Mouse (Mus musculus) CH12.LX (cell line): ENCODE data around the gene Bcas3. TPM values are rescaled to one million over a fixed set of nuclear protein-coding genes. Genes with fewer than 3 reads are reported as not detected.

Source experiments
- DNase-seq: peaks from one replicate; pipeline ENCODE4 v3.0.0-alpha.2; 2013; ENCODE audit errors: extremely low read depth
- H3K27ac ChIP-seq: 2 replicates; pipeline ENCODE4 v1.5.1; 2012; ENCODE audit warnings: low read depth, mild to moderate bottlenecking, control low read depth, moderate library complexity; ENCODE audit not compliant: insufficient read depth
- H3K27me3 ChIP-seq: replicated peaks from 2 replicates; pipeline ENCODE3; 2012; ENCODE audit warnings: inconsistent platforms
- H3K36me3 ChIP-seq, 2 experiments: replicated peaks in 1 of 2; 2 replicates each; pipeline versions ENCODE3 to v1.6.1; 2012; ENCODE audit warnings: inconsistent platforms in 1 of 2, low read length in 1 of 2, mild to moderate bottlenecking in 1 of 2, mixed read lengths in 1 of 2, moderate library complexity in 1 of 2; ENCODE audit not compliant: control insufficient read depth in 1 of 2, insufficient read depth in 1 of 2
- H3K4me1 ChIP-seq, 2 experiments: 2 replicates each; pipeline ENCODE4 v1.6.1; 2012; ENCODE audit warnings: inconsistent platforms in 1 of 2, moderate library complexity in 1 of 2; ENCODE audit not compliant: insufficient read depth in 2 of 2, control insufficient read depth in 1 of 2
- H3K4me2 ChIP-seq: 2 replicates; pipeline ENCODE4 v1.6.1; 2012; ENCODE audit warnings: low read depth, mild to moderate bottlenecking, control low read depth; ENCODE audit not compliant: poor library complexity, insufficient read depth, severe bottlenecking
- H3K4me3 ChIP-seq, 3 experiments: fragments of 150-350 bp in 1 of 3; sonication (generic) in 1 of 3; replicated peaks in 1 of 3; 2 replicates each; pipeline versions ENCODE3 to v1.5.1; 2011 to 2012; ENCODE audit warnings: low read depth in 2 of 3, low read length in 2 of 3, mild to moderate bottlenecking in 2 of 3, moderate library complexity in 2 of 3, control low read depth in 1 of 3, improper control_type of control experiment in 1 of 3, inconsistent platforms in 1 of 3, mixed read lengths in 1 of 3; ENCODE audit not compliant: poor library complexity in 1 of 3
- H3K79me2 ChIP-seq: replicated peaks from 2 replicates; pipeline ENCODE4 v1.6.1; 2012; ENCODE audit warnings: mild to moderate bottlenecking, moderate library complexity; ENCODE audit not compliant: control insufficient read depth, poor library complexity, insufficient read depth, severe bottlenecking; ENCODE audit errors: extremely low read depth
- H3K9ac ChIP-seq: 2 replicates; pipeline ENCODE4 v1.6.1; 2012; ENCODE audit warnings: low read depth, mild to moderate bottlenecking, control low read depth, moderate library complexity; ENCODE audit not compliant: insufficient read depth
- H3K9me3 ChIP-seq: replicated peaks from 2 replicates; pipeline ENCODE3; 2012; ENCODE audit warnings: low read length, inconsistent platforms, mixed read lengths
- BHLHE40 ChIP-seq: IDR thresholded peaks from 2 replicates; pipeline ENCODE4 v1.6.1; 2011; ENCODE audit warnings: mild to moderate bottlenecking, low read depth, low read length, improper control_type of control experiment
- CHD1 ChIP-seq: IDR thresholded peaks from 2 replicates; pipeline ENCODE4 v1.6.1; 2012; ENCODE audit warnings: low read depth, low read length, improper control_type of control experiment, inconsistent platforms
- CHD2 ChIP-seq: IDR thresholded peaks from 2 replicates; pipeline ENCODE4 v1.6.1; 2011; ENCODE audit warnings: low read length, improper control_type of control experiment
- CTCF ChIP-seq, 2 experiments: IDR thresholded peaks in 1 of 2; conservative IDR thresholded peaks in 1 of 2; 2 replicates each; pipeline ENCODE4 v1.5.1; 2011 to 2012; ENCODE audit warnings: low read depth in 2 of 2, low read length in 2 of 2, improper control_type of control experiment in 1 of 2, inconsistent platforms in 1 of 2, mild to moderate bottlenecking in 1 of 2, moderate library complexity in 1 of 2
- ELF1 ChIP-seq: IDR thresholded peaks from 2 replicates; pipeline ENCODE4 v1.6.1; 2014; ENCODE audit warnings: low read depth, mild to moderate bottlenecking, inconsistent platforms, low read length, improper control_type of control experiment
- GABPA ChIP-seq: IDR thresholded peaks from 2 replicates; pipeline ENCODE4 v1.6.1; 2012; ENCODE audit warnings: low read depth, low read length, improper control_type of control experiment, inconsistent platforms; ENCODE audit not compliant: insufficient replicate concordance
- IRF4 ChIP-seq: IDR thresholded peaks from 2 replicates; pipeline ENCODE4 v1.6.1; 2014; ENCODE audit warnings: low read depth, mild to moderate bottlenecking, inconsistent platforms, low read length, improper control_type of control experiment
- JUND ChIP-seq: conservative IDR thresholded peaks from 2 replicates; pipeline ENCODE4 v1.6.1; 2011; ENCODE audit warnings: low read depth, low read length, improper control_type of control experiment
- MAFK ChIP-seq: IDR thresholded peaks from 2 replicates; pipeline ENCODE4 v1.6.1; 2011; ENCODE audit warnings: low read length, improper control_type of control experiment; ENCODE audit not compliant: insufficient replicate concordance
- MAZ ChIP-seq: IDR thresholded peaks from 2 replicates; pipeline ENCODE4 v1.6.1; 2012; ENCODE audit warnings: low read depth, mild to moderate bottlenecking, inconsistent platforms, low read length, improper control_type of control experiment, moderate library complexity
- MYC ChIP-seq: IDR thresholded peaks from 2 replicates; pipeline ENCODE4 v1.6.1; 2011; ENCODE audit warnings: low read depth, mild to moderate bottlenecking, improper control_type of control experiment, low read length
- NELFE ChIP-seq: IDR thresholded peaks from 2 replicates; pipeline ENCODE4 v1.6.1; 2011; ENCODE audit warnings: low read depth, low read length, improper control_type of control experiment
- POLR2AphosphoS2 ChIP-seq: IDR thresholded peaks from 2 replicates; pipeline ENCODE4 v1.6.1; 2011; ENCODE audit warnings: low read depth, low read length, improper control_type of control experiment
- RCOR1 ChIP-seq: conservative IDR thresholded peaks from 2 replicates; pipeline ENCODE4 v1.6.1; 2012; ENCODE audit warnings: low read depth, mild to moderate bottlenecking, inconsistent platforms, low read length, improper control_type of control experiment
- TCF12 ChIP-seq: IDR thresholded peaks from 2 replicates; pipeline ENCODE4 v1.6.1; 2014; ENCODE audit warnings: low read depth, mild to moderate bottlenecking, inconsistent platforms, low read length, improper control_type of control experiment
- UBTF ChIP-seq: IDR thresholded peaks from 2 replicates; pipeline ENCODE4 v1.6.1; 2012; ENCODE audit warnings: low read depth, mild to moderate bottlenecking, inconsistent platforms, low read length, improper control_type of control experiment, moderate library complexity
- ZMIZ1 ChIP-seq: IDR thresholded peaks from 2 replicates; pipeline ENCODE4 v1.6.1; 2012; ENCODE audit warnings: low read depth, mild to moderate bottlenecking, inconsistent platforms, low read length, improper control_type of control experiment
- dilution Hi-C: fragments of 300-500 bp; cut with MboI; formaldehyde crosslinking; loops from 2 replicates; pipeline ENCODE4 v1.14.3; 2020; ENCODE audit warnings: low sequenced_read_pairs; ENCODE audit not compliant: extremely low pct_unique_long_range_greater_than_20kb, extremely low pct_ligation_motif_present
- in situ Hi-C: fragments of 300-500 bp; cut with MboI; formaldehyde crosslinking; loops from 3 replicates; pipeline ENCODE4 v1.14.3; 2019; ENCODE audit warnings: low sequenced_read_pairs, low pct_ligation_motif_present, low pct_unique_long_range_greater_than_20kb, mixed read lengths
- polyA plus RNA-seq: library from polyadenylated mRNA; unstranded; fragments of >175 nt; gene quantifications from 2 replicates; pipeline ENCODE4 v1.2.1, GENCODE M21; 2012; ENCODE audit warnings: low read depth; ENCODE audit not compliant: insufficient read length
- total RNA-seq, 2 experiments: library from RNA; depleted of rRNA; stranded (reverse); fragments of 300-350 nt in 1 of 2; fragments of >200 nt in 1 of 2; gene quantifications; 2 replicates each; pipeline ENCODE4 v1.2.3; 2012 to 2014

Gene Bcas3
- total and polyA plus RNA-seq, 3 experiments = 8.2 to 21.3 (median 9.7) TPM

- no peaks in the 10 kb centered on the region for H3K9me3 ChIP-seq
- in situ Hi-C loops = no loop called here
- DNase-seq = no peak
- TF ChIP-seq JUND = no peak
- no peak for TF ChIP-seq BHLHE40
- no peak for TF ChIP-seq ZMIZ1
- no peak for TF ChIP-seq MAFK
- TF ChIP-seq UBTF = no peak
- TF ChIP-seq MAZ = no peak
- no peak for TF ChIP-seq GABPA
- no peak for TF ChIP-seq NELFE
- TF ChIP-seq MYC = no peak
- TF ChIP-seq RCOR1 = no peak
- TF ChIP-seq CHD1 = no peak
- no peak for TF ChIP-seq CHD2
- H3K4me3 ChIP-seq = no peak overlapping the region
- no peak overlapping the region for H3K9ac ChIP-seq
- H3K27me3 ChIP-seq = no peaks in the 10 kb centered on the region
- H3K4me2 ChIP-seq = no peak overlapping the region
- H3K36me3 ChIP-seq = no peaks in the 10 kb centered on the region
- no peaks in the 10 kb centered on the region for H3K4me1 ChIP-seq
- dilution Hi-C loops = no loop called here
- no peaks in the 10 kb centered on the region for H3K79me2 ChIP-seq
- H3K27ac ChIP-seq = no peak overlapping the region
Measured at GRCm38 (mm10) chr11:85657471-85657870, 304.5 kb downstream of the Bcas3 start.

DNA sequence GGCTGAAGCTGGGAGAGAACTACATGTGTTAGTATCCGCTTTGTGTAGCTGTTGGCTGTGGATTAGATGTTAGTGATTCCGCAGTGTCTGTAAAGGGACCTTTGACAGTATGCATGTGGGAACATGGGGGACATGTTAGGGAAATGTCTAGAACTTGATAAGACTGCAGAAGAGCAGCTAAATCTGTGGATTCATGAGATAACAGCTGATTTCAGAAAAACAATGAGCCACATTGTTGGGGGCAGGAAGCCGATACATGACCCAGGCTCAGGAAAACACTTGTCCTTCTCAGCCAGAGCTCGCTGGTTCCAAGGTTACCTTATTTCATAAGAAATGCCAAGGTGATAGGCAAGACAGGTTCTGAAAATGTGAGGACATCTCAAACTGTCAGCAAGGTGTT lies 307.3 kb downstream of the Bcas3 start:
- Histone ChIP-seq H3K4me3 (no peak overlapping the region), H3K36me3 (no peaks in the 10 kb centered on the region), H3K9ac (no peak overlapping the region), H3K27me3 (no peaks in the 10 kb centered on the region), H3K27ac (no peak overlapping the region), H3K4me2 (no peak overlapping the region), H3K4me1 (no peaks in the 10 kb centered on the region), H3K79me2 (no peaks in the 10 kb centered on the region), H3K9me3 (no peaks in the 10 kb centered on the region)
- TF ChIP-seq ELF1 (no peak), IRF4 (no peak), MYC (no peak), TCF12 (no peak), POLR2AphosphoS2 (no peak), JUND (no peak), CTCF (conservative IDR thresholded peaks at IDR 0.05 in 1 of 2, IDR thresholded peaks at IDR 0.05 in 1 of 2; ENCODE audit: low read depth in 2 of 2, low read length in 2 of 2) (no peak)
- in situ Hi-C loops (no loop called here), dilution Hi-C loops (no loop called here)
- DNase-seq = no peak
